Mouse (Mus musculus) heart, adult 2 months (tissue): ENCODE data around the gene Pon3.

Experiments used
- CTCF ChIP-seq: fragments of 200-600 bp; IDR thresholded peaks from 2 replicates; pipeline ENCODE4 v1.8.1; 2022; ENCODE audit warnings: antibody characterized with exemption, mild to moderate bottlenecking, moderate library complexity
- POLR2A ChIP-seq: fragments of 200-500 bp; IDR thresholded peaks from 2 replicates; pipeline ENCODE4 v1.6.1; 2011; ENCODE audit warnings: mild to moderate bottlenecking, low read depth, low read length, control low read depth; ENCODE audit not compliant: insufficient read depth

DNA sequence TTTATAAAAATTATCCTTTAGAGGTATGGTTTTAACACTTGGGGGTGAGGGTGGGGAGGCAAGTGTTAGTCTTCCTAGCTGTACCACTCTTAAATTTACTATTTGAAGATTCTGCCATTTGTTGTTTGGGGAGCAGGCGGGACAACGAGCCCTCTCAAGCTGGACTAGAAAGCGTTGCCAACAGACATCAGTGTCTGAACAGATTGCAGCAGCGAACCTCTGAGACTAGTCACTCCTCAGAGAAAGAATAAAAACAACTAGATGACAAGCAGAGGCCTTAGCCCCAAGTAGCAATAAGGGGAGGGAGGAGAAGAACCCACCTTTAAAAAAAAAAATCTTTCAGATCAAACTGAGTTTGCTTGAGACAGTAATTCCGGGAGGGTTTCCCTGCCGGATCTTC, 795 bp downstream of the Pon3 start:
- TF ChIP-seq POLR2A (no peak), CTCF (no peak)
